Mouse (Mus musculus): ENCODE results near the gene Rab44.

GRCm38 (mm10) chr17:29083586-29083985 lies 30.4 kb upstream of the Rab44 start:
- TF ChIP-seq GATA1 (IDR thresholded peaks at IDR 0.05; ENCODE audit: low read length) (no peak), TAL1 (IDR thresholded peaks at IDR 0.05; ENCODE audit: low read length) (no peak)
